Mouse (Mus musculus) left cerebral cortex, postnatal 25 days (tissue): ENCODE results near the gene Rnf208. TPM values are rescaled to one million over a fixed set of nuclear protein-coding genes. Genes with fewer than 3 reads are reported as not detected.
A peak's percentile ranks its signal among the peaks of the same experiment; 100 is the strongest.
"Not testable (repeated sequence)": the region's sequence is repeated elsewhere in the genome, so short reads cannot be mapped to it uniquely, and the experiment has no call there.

Source experiments
- DNase-seq, 2 experiments: peaks; one replicate each; pipeline ENCODE4 v3.0.0; 2022; ENCODE audit warnings: low spot score in 2 of 2, mixed read lengths in 1 of 2
- intact Hi-C: fragments of 180-260 bp; cut with DNase I; formaldehyde crosslinking; loops from one replicate; pipeline ENCODE4 v1.15.1; 2025
- total RNA-seq, 2 experiments: library from RNA; stranded (reverse); gene quantifications; 2 replicates each; pipeline ENCODE4 v1.2.3; 2021

Rnf208 gene
- total RNA-seq, 2 experiments from 2014 or later: 243 to 256 TPM

- intact Hi-C loops: no loop called here
Observed at GRCm38 (mm10) chr2:25240723-25241437, 1.2 kb upstream of the Rnf208 start.

GRCm38 (mm10) chr2:25241438-25241775, 648 bp upstream of the Rnf208 start:
- DNase-seq: no peak
- intact Hi-C loops: no loop called here

More at GRCm38 (mm10) chr2:25240723-25241437, 1.2 kb upstream of the Rnf208 start:
- peak; percentile 72 to 85 for DNase-seq

GRCm38 (mm10) chr2:25243342-25243741, 1.3 kb downstream of the Rnf208 start:
- intact Hi-C loops: no loop called here
- no peak for DNase-seq

GRCm38 (mm10) chr2:25244144-25244543, 2.1 kb downstream of the Rnf208 start:
- intact Hi-C loops: no loop called here
- no peak for DNase-seq

GRCm38 (mm10) chr2:25246183-25247072, 4.4 kb downstream of the Rnf208 start, which contains the start of gene AL732309.1:
AL732309.1 (minus strand) TSS chr2:25246863.
- intact Hi-C loops: no loop called here
- no peak for DNase-seq

GRCm38 (mm10) chr2:25252331-25252730, 10.3 kb downstream of the Rnf208 start:
- DNase-seq: no peak
- intact Hi-C loops: no loop called here

GRCm38 (mm10) chr2:25255284-25255779, 13.3 kb downstream of the Rnf208 start, which contains the start of gene Tmem203:
Tmem203 (plus strand) TSS chr2:25255439.
- intact Hi-C loops: loop anchor here (2.0 to 5.0 kb wide), 2 partner anchors 31 to 63 kb away; partner anchors contain the start of gene Tubb4b
- peak; percentile 83 to 90 for DNase-seq

- DNase-seq: not testable (repeated sequence)
- intact Hi-C loops: loop anchor here (5.0 kb wide), 1 partner anchor 64 kb away; no protein-coding TSS in a partner anchor
Observed at GRCm38 (mm10) chr2:25256443-25257109, 14.5 kb downstream of the Rnf208 start.

- intact Hi-C loops: loop anchor here (5.0 kb wide), 1 partner anchor 65 kb away; no protein-coding TSS in a partner anchor
- DNase-seq: not testable (repeated sequence)
Observed at GRCm38 (mm10) chr2:25257250-25257649, 15.2 kb downstream of the Rnf208 start.

- no peak for DNase-seq
Observed at GRCm38 (mm10) chr2:25258887-25259286, 16.8 kb downstream of the Rnf208 start.

GRCm38 (mm10) chr2:25261870-25262269, 19.8 kb downstream of the Rnf208 start:
- intact Hi-C loops: no loop called here
- peak; percentile 30 to 61 for DNase-seq

More at GRCm38 (mm10) chr2:25258887-25259286, 16.8 kb downstream of the Rnf208 start:
- intact Hi-C loops: loop anchor here (5.0 kb wide), 1 partner anchor 67 kb away; no protein-coding TSS in a partner anchor

- intact Hi-C loops: no loop called here
Observed at GRCm38 (mm10) chr2:25262291-25262767, 20.3 kb downstream of the Rnf208 start, which contains the start of gene Tprn. Tprn (plus strand) TSS chr2:25262618.

GRCm38 (mm10) chr2:25262795-25263622, 21.0 kb downstream of the Rnf208 start:
- no peak for DNase-seq
- intact Hi-C loops: loop anchor here (1.0 kb wide), 1 partner anchor 8 kb away; no protein-coding TSS in a partner anchor

More at GRCm38 (mm10) chr2:25262291-25262767, 20.3 kb downstream of the Rnf208 start, which contains the start of gene Tprn:
- peak; percentile 93 to 99 for DNase-seq

GRCm38 (mm10) chr2:25263623-25264285, 21.7 kb downstream of the Rnf208 start:
- no peak for DNase-seq
- intact Hi-C loops: loop anchor here (1.0 kb wide), 1 partner anchor 8 kb away; no protein-coding TSS in a partner anchor

- intact Hi-C loops: no loop called here
- DNase-seq: no peak
Observed at GRCm38 (mm10) chr2:25264286-25264660, 22.2 kb downstream of the Rnf208 start.

- intact Hi-C loops: no loop called here
- DNase-seq: no peak
Observed at GRCm38 (mm10) chr2:25264851-25265250, 22.8 kb downstream of the Rnf208 start.

- no peak for DNase-seq
Observed at GRCm38 (mm10) chr2:25265897-25266656, 24.0 kb downstream of the Rnf208 start.

More at GRCm38 (mm10) chr2:25265897-25266656, 24.0 kb downstream of the Rnf208 start:
- intact Hi-C loops: no loop called here
